Mouse (Mus musculus) olfactory bulb, adult 2 months (tissue): ENCODE data around the gene Prr32. TPM values are rescaled to one million over a fixed set of nuclear protein-coding genes. Genes with fewer than 3 reads are reported as not detected.

Source experiments
- H3K27ac ChIP-seq: fragments of 200-500 bp; 2 replicates; pipeline ENCODE4 v1.5.1; 2012; ENCODE audit warnings: low read depth, low read length; ENCODE audit not compliant: insufficient read depth
- H3K4me1 ChIP-seq: fragments of 200-500 bp; 2 replicates; pipeline ENCODE4 v1.6.1; 2012; ENCODE audit warnings: low read length; ENCODE audit not compliant: control insufficient read depth, insufficient read depth
- H3K4me3 ChIP-seq: fragments of 200-500 bp; 2 replicates; pipeline ENCODE4 v1.5.1; 2012; ENCODE audit warnings: mild to moderate bottlenecking, low read depth, low read length, moderate library complexity; ENCODE audit not compliant: insufficient read depth
- CTCF ChIP-seq: fragments of 200-500 bp; IDR thresholded peaks from 2 replicates; pipeline ENCODE4 v1.5.1; 2012; ENCODE audit warnings: low read depth, mild to moderate bottlenecking, low read length, moderate library complexity; ENCODE audit not compliant: insufficient read depth
- POLR2A ChIP-seq: fragments of 200-500 bp; IDR thresholded peaks from 2 replicates; pipeline ENCODE4 v1.6.1; 2012; ENCODE audit warnings: mild to moderate bottlenecking, low read depth, low read length, moderate library complexity; ENCODE audit not compliant: insufficient read depth
- WGBS: fragments of 180-500 bp; shearing (Covaris S2); methylation state at CpG from one replicate; pipeline ENCODE4 v1.1.7; 2018; 5-methylcytosine and 5-hydroxymethylcytosine counted together
- polyA plus RNA-seq: library from polyadenylated mRNA; stranded (reverse); fragments of >200 nt; gene quantifications from 2 replicates; pipeline ENCODE4 v1.2.4, GENCODE M21; 2012; ENCODE audit warnings: low replicate concordance; ENCODE audit not compliant: missing spikeins, insufficient read depth, insufficient read length

The Prr32 gene
- not detected in 2 replicates for polyA plus RNA-seq

DNA sequence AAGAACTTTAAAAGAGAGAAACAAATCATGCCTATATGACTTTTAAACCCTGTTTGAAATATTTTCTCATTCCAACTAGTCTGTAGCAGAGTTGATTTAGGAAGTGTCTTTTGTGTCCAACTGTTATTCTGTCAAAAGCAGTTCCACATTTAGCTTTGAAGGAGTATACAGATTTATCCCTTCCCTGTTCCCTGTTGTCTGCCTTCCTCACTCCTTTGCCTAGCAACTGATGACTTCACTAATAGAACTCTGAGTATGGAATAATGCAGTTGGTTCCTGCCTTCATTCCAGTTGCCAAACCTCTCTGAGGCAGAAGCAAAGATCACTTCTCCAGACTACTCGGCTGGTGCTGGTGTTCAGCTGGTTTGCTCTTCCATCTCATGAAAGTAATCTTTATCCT, at the start of gene Prr32:
Gene Prr32 (plus strand): TSS at position 301 of the 400 bp plus-strand sequence.
- no peaks in the 10 kb centered on the region for H3K4me1 ChIP-seq
- no peak for TF ChIP-seq CTCF
- no peak for TF ChIP-seq POLR2A
- H3K4me3 ChIP-seq = no peak within 1 kb of the TSS
- 75% methylated on average over 1 of the region's 1 CpGs for WGBS
- no peak within 1 kb of the TSS for H3K27ac ChIP-seq
